Mouse (Mus musculus) CH12.LX (cell line): ENCODE data around the gene Olfr963. TPM values are rescaled to one million over a fixed set of nuclear protein-coding genes. Genes with fewer than 3 reads are reported as not detected.

Experiments
- DNase-seq: peaks from one replicate; pipeline ENCODE4 v3.0.0-alpha.2; 2013; ENCODE audit errors: extremely low read depth
- H3K27ac ChIP-seq: 2 replicates; pipeline ENCODE4 v1.5.1; 2012; ENCODE audit warnings: low read depth, mild to moderate bottlenecking, control low read depth, moderate library complexity; ENCODE audit not compliant: insufficient read depth
- H3K27me3 ChIP-seq: replicated peaks from 2 replicates; pipeline ENCODE3; 2012; ENCODE audit warnings: inconsistent platforms
- H3K36me3 ChIP-seq, 2 experiments: replicated peaks in 1 of 2; 2 replicates each; pipeline versions ENCODE3 to v1.6.1; 2012; ENCODE audit warnings: inconsistent platforms in 1 of 2, low read length in 1 of 2, mild to moderate bottlenecking in 1 of 2, mixed read lengths in 1 of 2, moderate library complexity in 1 of 2; ENCODE audit not compliant: control insufficient read depth in 1 of 2, insufficient read depth in 1 of 2
- H3K4me1 ChIP-seq, 2 experiments: 2 replicates each; pipeline ENCODE4 v1.6.1; 2012; ENCODE audit warnings: inconsistent platforms in 1 of 2, moderate library complexity in 1 of 2; ENCODE audit not compliant: insufficient read depth in 2 of 2, control insufficient read depth in 1 of 2
- H3K4me2 ChIP-seq: 2 replicates; pipeline ENCODE4 v1.6.1; 2012; ENCODE audit warnings: low read depth, mild to moderate bottlenecking, control low read depth; ENCODE audit not compliant: poor library complexity, insufficient read depth, severe bottlenecking
- H3K4me3 ChIP-seq, 3 experiments: fragments of 150-350 bp in 1 of 3; sonication (generic) in 1 of 3; replicated peaks in 1 of 3; 2 replicates each; pipeline versions ENCODE3 to v1.5.1; 2011 to 2012; ENCODE audit warnings: low read depth in 2 of 3, low read length in 2 of 3, mild to moderate bottlenecking in 2 of 3, moderate library complexity in 2 of 3, control low read depth in 1 of 3, improper control_type of control experiment in 1 of 3, inconsistent platforms in 1 of 3, mixed read lengths in 1 of 3; ENCODE audit not compliant: poor library complexity in 1 of 3
- H3K79me2 ChIP-seq: replicated peaks from 2 replicates; pipeline ENCODE4 v1.6.1; 2012; ENCODE audit warnings: mild to moderate bottlenecking, moderate library complexity; ENCODE audit not compliant: control insufficient read depth, poor library complexity, insufficient read depth, severe bottlenecking; ENCODE audit errors: extremely low read depth
- H3K9ac ChIP-seq: 2 replicates; pipeline ENCODE4 v1.6.1; 2012; ENCODE audit warnings: low read depth, mild to moderate bottlenecking, control low read depth, moderate library complexity; ENCODE audit not compliant: insufficient read depth
- H3K9me3 ChIP-seq: replicated peaks from 2 replicates; pipeline ENCODE3; 2012; ENCODE audit warnings: low read length, inconsistent platforms, mixed read lengths
- BHLHE40 ChIP-seq: IDR thresholded peaks from 2 replicates; pipeline ENCODE4 v1.6.1; 2011; ENCODE audit warnings: mild to moderate bottlenecking, low read depth, low read length, improper control_type of control experiment
- CHD1 ChIP-seq: IDR thresholded peaks from 2 replicates; pipeline ENCODE4 v1.6.1; 2012; ENCODE audit warnings: low read depth, low read length, improper control_type of control experiment, inconsistent platforms
- CTCF ChIP-seq, 2 experiments: IDR thresholded peaks in 1 of 2; conservative IDR thresholded peaks in 1 of 2; 2 replicates each; pipeline ENCODE4 v1.5.1; 2011 to 2012; ENCODE audit warnings: low read depth in 2 of 2, low read length in 2 of 2, improper control_type of control experiment in 1 of 2, inconsistent platforms in 1 of 2, mild to moderate bottlenecking in 1 of 2, moderate library complexity in 1 of 2
- E2F4 ChIP-seq: IDR thresholded peaks from 2 replicates; pipeline ENCODE4 v1.6.1; 2011; ENCODE audit warnings: low read depth, low read length, improper control_type of control experiment; ENCODE audit not compliant: insufficient replicate concordance
- ETS1 ChIP-seq: conservative IDR thresholded peaks from 2 replicates; pipeline ENCODE4 v1.6.1; 2012; ENCODE audit warnings: low read depth, mild to moderate bottlenecking, inconsistent platforms, low read length, improper control_type of control experiment, moderate library complexity
- GABPA ChIP-seq: IDR thresholded peaks from 2 replicates; pipeline ENCODE4 v1.6.1; 2012; ENCODE audit warnings: low read depth, low read length, improper control_type of control experiment, inconsistent platforms; ENCODE audit not compliant: insufficient replicate concordance
- IRF4 ChIP-seq: IDR thresholded peaks from 2 replicates; pipeline ENCODE4 v1.6.1; 2014; ENCODE audit warnings: low read depth, mild to moderate bottlenecking, inconsistent platforms, low read length, improper control_type of control experiment
- JUND ChIP-seq: conservative IDR thresholded peaks from 2 replicates; pipeline ENCODE4 v1.6.1; 2011; ENCODE audit warnings: low read depth, low read length, improper control_type of control experiment
- KAT2A ChIP-seq: IDR thresholded peaks from 2 replicates; pipeline ENCODE4 v1.6.1; 2012; ENCODE audit warnings: low read length, improper control_type of control experiment, inconsistent platforms; ENCODE audit not compliant: insufficient replicate concordance
- MAFK ChIP-seq: IDR thresholded peaks from 2 replicates; pipeline ENCODE4 v1.6.1; 2011; ENCODE audit warnings: low read length, improper control_type of control experiment; ENCODE audit not compliant: insufficient replicate concordance
- MYC ChIP-seq: IDR thresholded peaks from 2 replicates; pipeline ENCODE4 v1.6.1; 2011; ENCODE audit warnings: low read depth, mild to moderate bottlenecking, improper control_type of control experiment, low read length
- NELFE ChIP-seq: IDR thresholded peaks from 2 replicates; pipeline ENCODE4 v1.6.1; 2011; ENCODE audit warnings: low read depth, low read length, improper control_type of control experiment
- NRF1 ChIP-seq: IDR thresholded peaks from 2 replicates; pipeline ENCODE4 v1.6.1; 2014; ENCODE audit warnings: low read depth, mild to moderate bottlenecking, inconsistent platforms, low read length, improper control_type of control experiment, moderate library complexity
- SMC3 ChIP-seq: IDR thresholded peaks from 2 replicates; pipeline ENCODE4 v1.6.1; 2011; ENCODE audit warnings: low read depth, low read length, improper control_type of control experiment
- TBP ChIP-seq: conservative IDR thresholded peaks from 2 replicates; pipeline ENCODE4 v1.6.1; 2011; ENCODE audit warnings: low read depth, low read length, improper control_type of control experiment
- USF1 ChIP-seq: IDR thresholded peaks from 2 replicates; pipeline ENCODE4 v1.6.1; 2014; ENCODE audit warnings: low read depth, mild to moderate bottlenecking, inconsistent platforms, low read length, improper control_type of control experiment
- ZMIZ1 ChIP-seq: IDR thresholded peaks from 2 replicates; pipeline ENCODE4 v1.6.1; 2012; ENCODE audit warnings: low read depth, mild to moderate bottlenecking, inconsistent platforms, low read length, improper control_type of control experiment
- dilution Hi-C: fragments of 300-500 bp; cut with MboI; formaldehyde crosslinking; loops from 2 replicates; pipeline ENCODE4 v1.14.3; 2020; ENCODE audit warnings: low sequenced_read_pairs; ENCODE audit not compliant: extremely low pct_unique_long_range_greater_than_20kb, extremely low pct_ligation_motif_present
- in situ Hi-C: fragments of 300-500 bp; cut with MboI; formaldehyde crosslinking; loops from 3 replicates; pipeline ENCODE4 v1.14.3; 2019; ENCODE audit warnings: low sequenced_read_pairs, low pct_ligation_motif_present, low pct_unique_long_range_greater_than_20kb, mixed read lengths
- polyA plus RNA-seq: library from polyadenylated mRNA; unstranded; fragments of >175 nt; gene quantifications from 2 replicates; pipeline ENCODE4 v1.2.1, GENCODE M21; 2012; ENCODE audit warnings: low read depth; ENCODE audit not compliant: insufficient read length
- total RNA-seq, 2 experiments: library from RNA; depleted of rRNA; stranded (reverse); fragments of 300-350 nt in 1 of 2; fragments of >200 nt in 1 of 2; gene quantifications; 2 replicates each; pipeline ENCODE4 v1.2.3; 2012 to 2014

Gene Olfr963
- total and polyA plus RNA-seq, 3 experiments = not detected

- dilution Hi-C loops (no loop called here), in situ Hi-C loops (no loop called here)
- H3K79me2 ChIP-seq = no peaks in the 10 kb centered on the region
- no peak overlapping the region for H3K27ac ChIP-seq
- peaks cover 0 to 6% of the 10 kb centered on the region in 2 experiments; a peak in 2 of 4 replicates for H3K4me1 ChIP-seq
- TF ChIP-seq NELFE (no peak), CTCF (conservative IDR thresholded peaks at IDR 0.05 in 1 of 2, IDR thresholded peaks at IDR 0.05 in 1 of 2; ENCODE audit: low read depth in 2 of 2, low read length in 2 of 2) (no peak), MYC (no peak)
- TF ChIP-seq, all 38 proteins: peak for 0
- Histone ChIP-seq H3K9ac (no peak overlapping the region), H3K36me3 (no peaks in the 10 kb centered on the region), H3K4me2 (no peak overlapping the region), H3K9me3 (no peaks in the 10 kb centered on the region), H3K27me3 (no peaks in the 10 kb centered on the region), H3K4me3 (no peak overlapping the region)
- DNase-seq = no peak
Observed at GRCm38 (mm10) chr9:39629069-39629468, 37.9 kb upstream of the Olfr963 start.

- TF ChIP-seq GABPA (no peak), JUND (no peak), ETS1 (no peak), ZMIZ1 (no peak), TBP (no peak), E2F4 (no peak), IRF4 (no peak), CTCF (conservative IDR thresholded peaks at IDR 0.05 in 1 of 2, IDR thresholded peaks at IDR 0.05 in 1 of 2; ENCODE audit: low read depth in 2 of 2, low read length in 2 of 2) (no peak), KAT2A (no peak), BHLHE40 (no peak), CHD1 (no peak), NRF1 (no peak), MAFK (no peak), SMC3 (no peak), USF1 (no peak)
Observed at GRCm38 (mm10) chr9:39633913-39634594, 33.0 kb upstream of the Olfr963 start.

More at GRCm38 (mm10) chr9:39633913-39634594, 33.0 kb upstream of the Olfr963 start:
- Histone ChIP-seq H3K36me3 (no peaks in the 10 kb centered on the region), H3K9me3 (no peaks in the 10 kb centered on the region), H3K4me2 (no peak overlapping the region), H3K27ac (no peak overlapping the region), H3K4me3 (no peak overlapping the region), H3K79me2 (no peaks in the 10 kb centered on the region), H3K9ac (no peak overlapping the region), H3K4me1 (no peaks in the 10 kb centered on the region), H3K27me3 (no peaks in the 10 kb centered on the region)
- dilution Hi-C loops (no loop called here), in situ Hi-C loops (no loop called here)
- no peak for DNase-seq
